Mouse (Mus musculus): Measurements from ENCODE around the gene Atl3. TPM values are rescaled to one million over a fixed set of nuclear protein-coding genes. Genes with fewer than 3 reads are reported as not detected.
A peak's percentile ranks its signal among the peaks of the same experiment; 100 is the strongest.

Gene Atl3
- polyA plus RNA-seq, 1 experiment from 2014 or later, result 5.6 TPM

DNA sequence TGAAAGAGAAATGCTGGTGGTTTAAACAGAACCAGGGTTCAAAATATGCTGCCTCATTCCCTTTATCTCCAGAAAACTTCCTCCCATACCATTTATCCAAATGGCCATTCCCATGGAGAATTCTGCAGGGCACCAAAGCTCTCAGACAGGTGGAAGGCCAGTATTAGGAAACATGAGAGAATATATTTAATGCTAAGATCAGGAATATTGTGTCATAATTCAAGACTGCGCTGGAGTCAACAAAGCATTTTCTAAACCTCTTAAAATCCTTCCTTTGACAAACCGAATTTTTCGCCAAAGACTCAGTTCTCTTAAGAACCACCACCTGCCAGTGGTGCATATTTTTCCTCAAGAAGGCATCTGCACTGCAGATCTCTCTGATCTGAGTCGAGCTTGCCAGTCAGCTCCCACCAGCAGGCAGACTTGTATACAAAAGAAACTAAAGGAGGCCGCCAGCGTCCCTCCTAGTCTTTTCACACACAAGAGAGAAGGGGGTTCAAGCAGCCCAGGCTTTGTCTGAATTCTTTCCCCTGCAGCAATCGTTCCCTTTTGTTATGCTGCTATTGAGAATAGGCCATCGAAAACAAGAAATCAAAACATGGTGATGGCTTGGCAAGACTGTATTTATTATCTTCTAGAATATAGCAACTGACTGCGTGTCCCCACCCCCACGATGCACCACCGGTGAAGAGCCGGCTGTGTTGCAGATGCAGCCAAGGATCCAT is 12.1 kb upstream of the Atl3 start:
- no peak for ATAC-seq (ENCODE audit: low read depth)
- Histone ChIP-seq H3K9ac (ENCODE audit: low read depth, low read length) (peak overlapping the region; percentile 99), H3K27ac (ENCODE audit: low read length) (peak overlapping the region; percentile 56), H3K9me3 (replicated peaks; ENCODE audit: control insufficient read depth, low read length) (no peaks in the 10 kb centered on the region), H3K4me3 (ENCODE audit: low read depth, low read length) (peak overlapping the region; percentile 99), H3K4me1 (ENCODE audit: control insufficient read depth, low read depth, low read length) (peaks cover 14% of the 10 kb centered on the region), H3K27me3 (ENCODE audit: control insufficient read depth, insufficient read depth, low read depth, low read length) (no peaks in the 10 kb centered on the region), H3K36me3 (ENCODE audit: control insufficient read depth, insufficient read depth) (no peaks in the 10 kb centered on the region), H3K4me2 (ENCODE audit: low read depth, low read length) (peak overlapping the region; percentile 92)
- 8% methylated on average over 12 of the region's 12 CpGs for WGBS (ENCODE audit: insufficient replicate concordance)

DNA sequence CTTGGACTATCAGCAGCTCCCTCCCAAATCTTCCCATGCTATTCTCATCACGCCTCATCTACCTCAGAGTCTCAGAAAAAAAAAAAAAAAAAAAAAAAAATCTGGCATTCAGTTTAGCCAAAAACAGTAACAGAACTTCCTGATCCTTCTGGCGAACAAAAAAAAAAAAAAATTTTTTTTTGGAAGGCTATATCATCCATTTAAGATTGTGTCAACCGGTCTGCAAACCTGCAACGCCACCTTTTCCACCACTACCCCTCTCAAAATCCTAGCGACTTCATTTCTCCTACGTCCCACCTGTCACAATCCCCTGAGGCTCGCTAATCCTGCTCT is 11.6 kb upstream of the Atl3 start:
- peak overlapping the region; percentile 99 for H3K4me3 ChIP-seq (ENCODE audit: low read depth, low read length)
- no peaks in the 10 kb centered on the region for H3K36me3 ChIP-seq (ENCODE audit: control insufficient read depth, insufficient read depth)
- H3K9me3 ChIP-seq (replicated peaks; ENCODE audit: control insufficient read depth, low read length), result no peaks in the 10 kb centered on the region
- ATAC-seq (ENCODE audit: low read depth), result no peak
- peak overlapping the region; percentile 99 for H3K27ac ChIP-seq (ENCODE audit: low read length)
- peak overlapping the region; percentile 92 for H3K4me2 ChIP-seq (ENCODE audit: low read depth, low read length)
- H3K27me3 ChIP-seq (ENCODE audit: control insufficient read depth, insufficient read depth, low read depth, low read length), result no peaks in the 10 kb centered on the region
- 0% methylated on average over 7 of the region's 7 CpGs for WGBS (ENCODE audit: insufficient replicate concordance)
- H3K4me1 ChIP-seq (ENCODE audit: control insufficient read depth, low read depth, low read length), result peaks cover 14% of the 10 kb centered on the region
- H3K9ac ChIP-seq (ENCODE audit: low read depth, low read length), result peak overlapping the region; percentile 99

DNA sequence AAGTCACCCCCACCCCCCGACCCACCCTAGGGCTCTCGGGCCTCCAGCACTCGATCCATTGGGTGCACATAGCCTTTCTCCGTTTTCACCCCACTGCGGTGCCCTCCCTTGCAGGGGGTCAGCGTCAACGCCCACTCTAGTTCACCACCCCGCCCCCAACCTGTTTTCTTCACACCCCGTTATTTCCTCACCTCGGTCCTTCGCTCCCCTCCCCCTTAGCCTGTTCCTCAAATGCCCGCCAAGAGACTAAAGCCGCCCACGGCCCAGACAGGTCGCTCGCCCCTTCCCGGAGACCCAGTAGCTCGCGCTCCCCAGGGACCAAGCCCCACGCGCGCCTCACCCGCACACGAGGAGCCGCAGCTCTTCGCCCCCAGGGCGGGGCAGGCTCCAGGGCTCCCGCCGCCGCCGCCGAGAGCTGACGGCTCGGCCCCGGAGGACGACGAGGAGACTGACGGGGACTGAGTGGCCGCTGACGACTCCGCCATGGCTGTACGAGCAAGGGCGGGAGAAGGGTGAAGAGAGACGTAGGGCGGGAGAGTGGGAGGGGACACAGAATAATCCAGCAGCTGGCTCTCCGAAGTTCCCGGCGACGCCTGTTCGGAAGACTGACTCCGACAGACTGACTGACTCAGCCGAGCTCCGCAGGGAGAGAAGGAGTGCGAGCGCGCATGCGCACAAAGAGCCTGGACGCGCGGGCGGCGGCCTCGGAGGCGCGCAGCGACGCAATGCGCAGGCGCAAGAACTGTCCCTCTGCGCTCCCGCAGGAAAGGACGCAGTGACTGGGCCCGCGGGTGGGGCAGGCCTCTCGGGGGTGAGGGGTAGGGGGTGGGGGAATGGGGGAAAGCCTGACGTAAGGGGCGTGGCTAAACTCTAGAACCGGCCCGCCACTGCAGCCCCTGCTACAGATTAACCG is 11.0 kb upstream of the Atl3 start, which contains the start of gene Rtn3:
Gene Rtn3, minus strand, starts transcription at position 683 of the 913 bp plus-strand sequence.
- WGBS (ENCODE audit: insufficient replicate concordance), result under 1% methylated on average over 80 of the region's 80 CpGs
- peak; percentile 92 for ATAC-seq (ENCODE audit: low read depth)
- peak within 1 kb of the TSS; percentile 99 for H3K9ac ChIP-seq (ENCODE audit: low read depth, low read length)
- H3K4me3 ChIP-seq (ENCODE audit: low read depth, low read length), result peak within 1 kb of the TSS; percentile 99
- no peaks in the 10 kb centered on the region for H3K9me3 ChIP-seq (replicated peaks; ENCODE audit: control insufficient read depth, low read length)
- no peaks in the 10 kb centered on the region for H3K36me3 ChIP-seq (ENCODE audit: control insufficient read depth, insufficient read depth)
- no peaks in the 10 kb centered on the region for H3K27me3 ChIP-seq (ENCODE audit: control insufficient read depth, insufficient read depth, low read depth, low read length)
- peaks cover 14% of the 10 kb centered on the region for H3K4me1 ChIP-seq (ENCODE audit: control insufficient read depth, low read depth, low read length)
- H3K27ac ChIP-seq (ENCODE audit: low read length), result peak within 1 kb of the TSS; percentile 99
- H3K4me2 ChIP-seq (ENCODE audit: low read depth, low read length), result peak within 1 kb of the TSS; percentile 92

DNA sequence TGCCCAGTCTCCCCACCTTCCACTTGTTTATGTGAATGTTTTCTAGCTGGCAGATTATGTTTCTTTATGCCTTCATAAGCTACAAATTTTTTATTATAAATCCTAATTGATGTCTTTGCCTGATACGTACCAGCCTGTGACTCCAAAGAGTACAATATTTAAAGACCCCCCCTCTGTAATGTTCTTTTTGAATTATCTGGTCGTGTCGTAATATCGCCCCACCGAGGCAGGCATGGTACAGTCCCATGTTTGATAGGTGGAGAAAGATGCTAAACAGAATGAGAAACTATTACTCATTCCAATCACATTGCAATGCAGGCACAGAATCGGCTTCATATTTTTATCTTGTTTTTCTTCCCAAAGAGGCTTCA is 10.3 kb upstream of the Atl3 start:
- WGBS (ENCODE audit: insufficient replicate concordance), result under 1% methylated on average over 6 of the region's 6 CpGs
- H3K9me3 ChIP-seq (replicated peaks; ENCODE audit: control insufficient read depth, low read length), result no peaks in the 10 kb centered on the region
- H3K4me1 ChIP-seq (ENCODE audit: control insufficient read depth, low read depth, low read length), result peaks cover 14% of the 10 kb centered on the region

GRCm38 (mm10) chr19:7484076-7484475 is 9.8 kb upstream of the Atl3 start:
- peak overlapping the region; percentile 99 for H3K4me3 ChIP-seq (ENCODE audit: low read depth, low read length)
- H3K9me3 ChIP-seq (replicated peaks; ENCODE audit: control insufficient read depth, low read length), result no peaks in the 10 kb centered on the region
- no peak for ATAC-seq (ENCODE audit: low read depth)
- H3K4me1 ChIP-seq (ENCODE audit: control insufficient read depth, low read depth, low read length), result peaks cover 14% of the 10 kb centered on the region
- H3K9ac ChIP-seq (ENCODE audit: low read depth, low read length), result peak overlapping the region; percentile 99
- H3K27me3 ChIP-seq (ENCODE audit: control insufficient read depth, insufficient read depth, low read depth, low read length), result no peaks in the 10 kb centered on the region
- H3K4me2 ChIP-seq (ENCODE audit: low read depth, low read length), result peak overlapping the region; percentile 92
- H3K36me3 ChIP-seq (ENCODE audit: control insufficient read depth, insufficient read depth), result no peaks in the 10 kb centered on the region
- 59% methylated on average over 5 of the region's 5 CpGs for WGBS (ENCODE audit: insufficient replicate concordance)
- H3K27ac ChIP-seq (ENCODE audit: low read length), result peak overlapping the region; percentile 99; the same call in 1 of the 2 replicates

More for the DNA sequence above, 10.3 kb upstream of the Atl3 start:
- Histone ChIP-seq H3K4me2 (ENCODE audit: low read depth, low read length) (peak overlapping the region; percentile 92), H3K27ac (ENCODE audit: low read length) (peak overlapping the region; percentile 99), H3K27me3 (ENCODE audit: control insufficient read depth, insufficient read depth, low read depth, low read length) (no peaks in the 10 kb centered on the region), H3K4me3 (ENCODE audit: low read depth, low read length) (peak overlapping the region; percentile 99), H3K36me3 (ENCODE audit: control insufficient read depth, insufficient read depth) (no peaks in the 10 kb centered on the region), H3K9ac (ENCODE audit: low read depth, low read length) (peak overlapping the region; percentile 99)
- peak; percentile 54 for ATAC-seq (ENCODE audit: low read depth)

DNA sequence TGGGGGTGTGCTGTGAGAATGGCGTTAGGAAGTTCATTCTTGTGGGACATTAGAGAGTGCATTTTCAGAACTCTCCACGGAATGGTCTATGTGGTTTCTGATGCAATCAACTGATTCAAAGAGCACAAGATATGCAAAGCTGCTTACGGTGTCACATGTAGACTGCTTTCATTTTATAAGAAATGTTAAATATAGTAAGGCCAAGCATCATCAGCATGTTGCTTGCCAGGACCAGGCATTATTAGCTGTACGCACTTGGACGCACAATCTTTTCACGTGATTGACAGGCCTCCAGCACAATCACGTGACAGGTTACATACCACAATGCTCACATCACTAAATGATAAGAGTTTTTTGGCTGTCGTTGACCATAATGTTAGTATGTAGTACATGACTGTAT is 6.2 kb upstream of the Atl3 start:
- Histone ChIP-seq H3K27me3 (ENCODE audit: control insufficient read depth, insufficient read depth, low read depth, low read length) (no peaks in the 10 kb centered on the region), H3K4me2 (ENCODE audit: low read depth, low read length) (no peak overlapping the region), H3K9me3 (replicated peaks; ENCODE audit: control insufficient read depth, low read length) (no peaks in the 10 kb centered on the region), H3K9ac (ENCODE audit: low read depth, low read length) (no peak overlapping the region), H3K4me3 (ENCODE audit: low read depth, low read length) (no peak overlapping the region), H3K36me3 (ENCODE audit: control insufficient read depth, insufficient read depth) (no peaks in the 10 kb centered on the region), H3K27ac (ENCODE audit: low read length) (no peak overlapping the region), H3K4me1 (ENCODE audit: control insufficient read depth, low read depth, low read length) (peaks cover 4% of the 10 kb centered on the region; the same call in 1 of the 2 replicates)
- WGBS (ENCODE audit: insufficient replicate concordance), result 63% methylated on average over 8 of the region's 8 CpGs
- no peak for ATAC-seq (ENCODE audit: low read depth)

- ATAC-seq (ENCODE audit: low read depth), result no peak
- no peak overlapping the region for H3K9ac ChIP-seq (ENCODE audit: low read depth, low read length)
- H3K4me2 ChIP-seq (ENCODE audit: low read depth, low read length), result no peak overlapping the region
- H3K27me3 ChIP-seq (ENCODE audit: control insufficient read depth, insufficient read depth, low read depth, low read length), result no peaks in the 10 kb centered on the region
- no peak overlapping the region for H3K4me3 ChIP-seq (ENCODE audit: low read depth, low read length)
- no peak overlapping the region for H3K27ac ChIP-seq (ENCODE audit: low read length)
- H3K36me3 ChIP-seq (ENCODE audit: control insufficient read depth, insufficient read depth), result no peaks in the 10 kb centered on the region
- peaks cover 12% of the 10 kb centered on the region for H3K4me1 ChIP-seq (ENCODE audit: control insufficient read depth, low read depth, low read length)
- 80% methylated on average over 6 of the region's 6 CpGs for WGBS (ENCODE audit: insufficient replicate concordance)
- no peaks in the 10 kb centered on the region for H3K9me3 ChIP-seq (replicated peaks; ENCODE audit: control insufficient read depth, low read length)
Measured at GRCm38 (mm10) chr19:7491960-7492359, 1.9 kb upstream of the Atl3 start.

- Histone ChIP-seq H3K4me2 (ENCODE audit: low read depth, low read length) (no peak overlapping the region), H3K4me1 (ENCODE audit: control insufficient read depth, low read depth, low read length) (peaks cover 14% of the 10 kb centered on the region), H3K4me3 (ENCODE audit: low read depth, low read length) (no peak overlapping the region), H3K27me3 (ENCODE audit: control insufficient read depth, insufficient read depth, low read depth, low read length) (no peaks in the 10 kb centered on the region), H3K9ac (ENCODE audit: low read depth, low read length) (no peak overlapping the region), H3K9me3 (replicated peaks; ENCODE audit: control insufficient read depth, low read length) (no peaks in the 10 kb centered on the region), H3K36me3 (ENCODE audit: control insufficient read depth, insufficient read depth) (no peaks in the 10 kb centered on the region), H3K27ac (ENCODE audit: low read length) (no peak overlapping the region)
- ATAC-seq (ENCODE audit: low read depth), result no peak
- WGBS (ENCODE audit: insufficient replicate concordance), result 82% methylated on average over 2 of the region's 2 CpGs
Measured at GRCm38 (mm10) chr19:7492682-7493081, 1.2 kb upstream of the Atl3 start.
